Mouse (Mus musculus) stomach, postnatal 0 days (tissue): ENCODE results near the gene Ttc5. TPM values are rescaled to one million over a fixed set of nuclear protein-coding genes. Genes with fewer than 3 reads are reported as not detected.

Experiments used
- ATAC-seq: fragments of 200-750 bp; cut with Nextera tagmentation; 2 replicates; pipeline ENCODE4 v1.8.0; 2017; ENCODE audit not compliant: low FRiP score, low TSS enrichment
- DNase-seq: peaks from one replicate; pipeline ENCODE4 v3.0.0-alpha.2; 2016; ENCODE audit warnings: low spot score
- H3K27ac ChIP-seq: fragments of 300-500 bp; sonication (generic); replicated peaks from 2 replicates; pipeline ENCODE4 v1.5.1; 2014; ENCODE audit warnings: mild to moderate bottlenecking, control low read depth
- H3K27me3 ChIP-seq: fragments of 300-500 bp; sonication (generic); 2 replicates; pipeline ENCODE4 v1.6.1; 2014; ENCODE audit warnings: low read length; ENCODE audit not compliant: control insufficient read depth, insufficient read depth
- H3K36me3 ChIP-seq: fragments of 300-500 bp; sonication (generic); 2 replicates; pipeline ENCODE4 v1.6.1; 2014; ENCODE audit warnings: low read length, mixed read lengths; ENCODE audit not compliant: control insufficient read depth, insufficient read depth
- H3K4me1 ChIP-seq: fragments of 300-500 bp; sonication (generic); replicated peaks from 2 replicates; pipeline ENCODE4 v1.6.1; 2014; ENCODE audit warnings: antibody characterized with exemption; ENCODE audit not compliant: control insufficient read depth, insufficient read depth
- H3K4me2 ChIP-seq: fragments of 300-500 bp; sonication (generic); replicated peaks from 2 replicates; pipeline ENCODE4 v1.6.1; 2014; ENCODE audit warnings: low read depth, mild to moderate bottlenecking, control low read depth, moderate library complexity
- H3K4me3 ChIP-seq: fragments of 300-500 bp; sonication (generic); 2 replicates; pipeline ENCODE4 v1.5.1; 2014; ENCODE audit warnings: low read depth, low read length, control low read depth
- H3K9ac ChIP-seq: fragments of 300-500 bp; sonication (generic); 2 replicates; pipeline ENCODE4 v1.6.1; 2014; ENCODE audit warnings: mild to moderate bottlenecking, low read length, control low read depth, mixed read lengths
- H3K9me3 ChIP-seq: fragments of 300-500 bp; sonication (generic); 2 replicates; pipeline ENCODE4 v1.6.1; 2016; ENCODE audit warnings: low read length; ENCODE audit not compliant: control insufficient read depth
- CTCF ChIP-seq: IDR thresholded peaks from 2 replicates; pipeline ENCODE4 v1.5.1; 2016; ENCODE audit warnings: antibody characterized with exemption, low read depth, mild to moderate bottlenecking, moderate library complexity
- EP300 ChIP-seq: optimal IDR thresholded peaks from 2 replicates; pipeline ENCODE3; 2016; ENCODE audit warnings: antibody characterized with exemption
- WGBS: fragments of 180-500 bp; shearing (Covaris S2); extraction: QIAGEN DNeasy Blood & Tissue Kit; methylation state at CpG from one replicate; pipeline ENCODE4 v1.1.7; 2014; 5-methylcytosine and 5-hydroxymethylcytosine counted together
- polyA plus RNA-seq: library from polyadenylated mRNA; unstranded; fragments of >200 nt; fragmentation: Nextera tagmentation; extraction: Ambion mirVana; gene quantifications from 2 replicates; pipeline ENCODE4 v1.2.1, GENCODE M21; 2015

Ttc5 gene
- polyA plus RNA-seq, 1 experiment from 2014 or later: 37.0 TPM

- Histone ChIP-seq H3K27ac (no peak overlapping the region), H3K4me1 (peaks cover 3% of the 10 kb centered on the region; the same call in 1 of the 2 replicates), H3K4me2 (no peak overlapping the region), H3K27me3 (no peaks in the 10 kb centered on the region), H3K36me3 (no peaks in the 10 kb centered on the region), H3K9me3 (no peaks in the 10 kb centered on the region), H3K9ac (no peak overlapping the region), H3K4me3 (no peak overlapping the region)
- DNase-seq (no peak), ATAC-seq (no peak)
- peak; percentile 73 for TF ChIP-seq CTCF
- no peak for TF ChIP-seq EP300
- WGBS: 14% methylated on average over 2 of the region's 2 CpGs
These were observed 2.8 kb upstream of the Ttc5 start for GRCm38 (mm10) chr14:50788157-50788556.

- H3K9ac ChIP-seq: peak overlapping the region; percentile 79
- H3K4me2 ChIP-seq: peak overlapping the region; percentile 57
- H3K9me3 ChIP-seq: no peaks in the 10 kb centered on the region
- H3K4me1 ChIP-seq: peaks cover 3% of the 10 kb centered on the region; the same call in 1 of the 2 replicates
- no peak for TF ChIP-seq CTCF
- no peak for TF ChIP-seq EP300
- peak overlapping the region; percentile 74 for H3K27ac ChIP-seq
- DNase-seq: no peak
- peak overlapping the region; percentile 79 for H3K4me3 ChIP-seq
- peaks cover 5% of the 10 kb centered on the region; the same call in 1 of the 2 replicates for H3K36me3 ChIP-seq
- ATAC-seq: no peak; the same call in 1 of the 2 replicates
- H3K27me3 ChIP-seq: no peaks in the 10 kb centered on the region
- WGBS: 17% methylated on average over 16 of the region's 16 CpGs
These were observed 698 bp downstream of the Ttc5 start for GRCm38 (mm10) chr14:50784391-50785250.

GRCm38 (mm10) chr14:50782166-50782565 lies 3.2 kb downstream of the Ttc5 start:
- H3K27me3 ChIP-seq: no peaks in the 10 kb centered on the region
- H3K4me2 ChIP-seq: no peak overlapping the region
- no peaks in the 10 kb centered on the region for H3K9me3 ChIP-seq
- no peak overlapping the region for H3K4me3 ChIP-seq
- H3K4me1 ChIP-seq: peaks cover 3% of the 10 kb centered on the region; the same call in 1 of the 2 replicates
- ATAC-seq (no peak), DNase-seq (no peak)
- peaks cover 5% of the 10 kb centered on the region; the same call in 1 of the 2 replicates for H3K36me3 ChIP-seq
- no peak for TF ChIP-seq EP300
- no peak for TF ChIP-seq CTCF
- H3K27ac ChIP-seq: no peak overlapping the region
- WGBS: 92% methylated on average over 3 of the region's 3 CpGs
- H3K9ac ChIP-seq: no peak overlapping the region

- H3K4me2 ChIP-seq: no peak overlapping the region
- no peak overlapping the region for H3K27ac ChIP-seq
- no peak for DNase-seq
- H3K27me3 ChIP-seq: no peaks in the 10 kb centered on the region
- H3K4me3 ChIP-seq: no peak overlapping the region
- peaks cover 23% of the 10 kb centered on the region for H3K36me3 ChIP-seq
- H3K4me1 ChIP-seq: no peaks in the 10 kb centered on the region
- no peak for ATAC-seq
- WGBS: 83% methylated on average over 2 of the region's 2 CpGs
- H3K9me3 ChIP-seq: no peaks in the 10 kb centered on the region
- peak; percentile 54 for TF ChIP-seq CTCF
- TF ChIP-seq EP300: no peak
- H3K9ac ChIP-seq: no peak overlapping the region
These were observed 14.0 kb downstream of the Ttc5 start for GRCm38 (mm10) chr14:50771342-50771741.

GRCm38 (mm10) chr14:50765736-50766135 lies 19.6 kb downstream of the Ttc5 start:
- peaks cover 18% of the 10 kb centered on the region for H3K36me3 ChIP-seq
- WGBS: 93% methylated on average over 6 of the region's 6 CpGs

GRCm38 (mm10) chr14:50758416-50759085 lies 26.8 kb downstream of the Ttc5 start:
- no peak overlapping the region for H3K27ac ChIP-seq
- H3K4me3 ChIP-seq: no peak overlapping the region
- TF ChIP-seq CTCF (no peak), EP300 (no peak)
- no peaks in the 10 kb centered on the region for H3K36me3 ChIP-seq
- H3K27me3 ChIP-seq: no peaks in the 10 kb centered on the region
- H3K4me1 ChIP-seq: no peaks in the 10 kb centered on the region
- no peak overlapping the region for H3K9ac ChIP-seq
- DNase-seq (no peak), ATAC-seq (no peak)
- H3K9me3 ChIP-seq: no peaks in the 10 kb centered on the region
- 73% methylated on average over 5 of the region's 5 CpGs for WGBS
- no peak overlapping the region for H3K4me2 ChIP-seq

More at GRCm38 (mm10) chr14:50765736-50766135, 19.6 kb downstream of the Ttc5 start:
- no peak overlapping the region for H3K4me3 ChIP-seq
- no peak overlapping the region for H3K4me2 ChIP-seq
- no peak overlapping the region for H3K27ac ChIP-seq
- H3K4me1 ChIP-seq: no peaks in the 10 kb centered on the region
- no peaks in the 10 kb centered on the region for H3K9me3 ChIP-seq
- ATAC-seq (no peak), DNase-seq (no peak)
- TF ChIP-seq EP300 (no peak), CTCF (no peak)
- no peak overlapping the region for H3K9ac ChIP-seq
- H3K27me3 ChIP-seq: no peaks in the 10 kb centered on the region
